Mouse (Mus musculus) C2C12 (cell line): Measurements from ENCODE around the gene Ago4. TPM values are rescaled to one million over a fixed set of nuclear protein-coding genes. Genes with fewer than 3 reads are reported as not detected.
"Not testable (repeated sequence)": the region's sequence is repeated elsewhere in the genome, so short reads cannot be mapped to it uniquely, and the experiment has no call there.

Experiments
- H3K27me3 ChIP-seq: one replicate; pipeline ENCODE4 v1.6.1; 2011; ENCODE audit not compliant: control insufficient read depth, insufficient read depth, insufficient read length
- H3K36me3 ChIP-seq: one replicate; pipeline ENCODE4 v1.6.1; 2011; ENCODE audit not compliant: control insufficient read depth, insufficient read depth
- H3K4me3 ChIP-seq: one replicate; pipeline ENCODE4 v1.5.1; 2011; ENCODE audit warnings: mild to moderate bottlenecking, control low read depth; ENCODE audit not compliant: poor library complexity, insufficient read depth, severe bottlenecking
- H3K79me2 ChIP-seq: one replicate; pipeline ENCODE4 v1.6.1; 2011; ENCODE audit not compliant: control insufficient read depth, insufficient read depth
- H3K79me3 ChIP-seq: one replicate; pipeline ENCODE4 v1.6.1; 2011; ENCODE audit warnings: low read depth, control low read depth
- H3ac ChIP-seq: one replicate; pipeline ENCODE3; 2011; ENCODE audit warnings: low read depth; ENCODE audit not compliant: control insufficient read depth, insufficient read length
- CEBPB ChIP-seq: IDR thresholded peaks from one replicate; pipeline ENCODE4 v1.6.1; 2011; ENCODE audit warnings: low read depth, mild to moderate bottlenecking, control low read depth, moderate library complexity
- CTCF ChIP-seq: IDR thresholded peaks from one replicate; pipeline ENCODE4 v1.5.1; 2011; ENCODE audit not compliant: control insufficient read depth, insufficient read depth, insufficient read length
- FOSL1 ChIP-seq: IDR thresholded peaks from one replicate; pipeline ENCODE4 v1.8.0; 2011; ENCODE audit warnings: mild to moderate bottlenecking, low read length; ENCODE audit not compliant: poor library complexity, insufficient read depth, severe bottlenecking
- MAX ChIP-seq: IDR thresholded peaks from one replicate; pipeline ENCODE4 v1.6.1; 2011; ENCODE audit warnings: mild to moderate bottlenecking, control low read depth
- MYOD1 ChIP-seq: IDR thresholded peaks from one replicate; pipeline ENCODE4 v1.6.1; 2011; ENCODE audit warnings: low read depth; ENCODE audit not compliant: control insufficient read depth, insufficient read length
- MYOG ChIP-seq: IDR thresholded peaks from one replicate; pipeline ENCODE4 v1.6.1; 2011; ENCODE audit not compliant: control insufficient read depth, insufficient read length; ENCODE audit errors: extremely low read depth
- USF1 ChIP-seq: IDR thresholded peaks from one replicate; pipeline ENCODE4 v1.6.1; 2011; ENCODE audit warnings: low read depth, mild to moderate bottlenecking, control low read depth, moderate library complexity
- polyA plus RNA-seq: library from polyadenylated mRNA; unstranded; fragments of >200 nt; fragmentation: generic; extraction: Trizol; gene quantifications from one replicate; pipeline ENCODE4 v1.2.1, GENCODE M21; 2012; ENCODE audit warnings: missing spikeins

Gene Ago4
- polyA plus RNA-seq, 1 experiment: 0.01 TPM

DNA sequence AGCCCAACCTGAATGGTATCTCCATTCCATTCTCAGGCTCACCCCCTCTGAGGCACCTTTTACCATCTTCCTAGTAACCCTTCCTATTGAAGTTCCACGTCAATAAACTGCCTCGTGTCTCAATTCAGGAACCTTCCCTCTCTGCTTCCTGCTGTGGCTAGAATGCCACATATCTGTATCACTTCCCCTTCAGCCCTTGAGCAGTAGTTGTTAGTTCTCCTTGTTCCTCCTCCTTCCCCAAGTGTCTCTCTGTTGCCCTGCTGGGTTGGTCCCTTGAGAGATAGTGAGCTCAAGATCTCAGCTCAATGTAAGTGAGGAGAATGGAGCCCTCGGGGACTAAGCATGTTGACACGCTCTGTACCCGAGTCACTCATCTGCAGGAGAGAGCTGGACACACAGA, 3.6 kb upstream of the Ago4 start:
- no peak for TF ChIP-seq CTCF
- TF ChIP-seq MYOD1: no peak
- TF ChIP-seq USF1: no peak
- TF ChIP-seq MAX: no peak
- TF ChIP-seq CEBPB: no peak
- no peak for TF ChIP-seq MYOG

DNA sequence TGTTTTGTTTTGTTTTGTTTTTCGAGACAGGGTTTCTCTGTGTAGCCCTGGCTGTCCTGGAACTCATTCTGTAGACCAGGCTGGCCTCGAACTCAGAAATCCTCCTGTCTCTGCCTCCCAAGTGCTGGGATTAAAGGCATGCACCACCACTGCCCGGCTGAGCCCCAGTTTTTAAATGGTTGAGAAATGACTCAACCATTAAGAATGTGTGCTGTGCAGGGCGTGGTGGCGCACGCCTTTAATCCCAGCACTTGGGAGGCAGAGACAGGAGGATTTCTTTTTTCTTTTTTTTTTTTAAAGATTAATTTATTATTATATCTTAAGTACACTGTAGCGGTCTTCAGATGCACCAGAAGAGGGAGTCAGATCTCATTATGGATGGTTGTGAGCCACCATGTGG, 2.4 kb upstream of the Ago4 start:
- not testable (repeated sequence) for H3K36me3 ChIP-seq, H3K79me2 ChIP-seq, H3ac ChIP-seq, H3K4me3 ChIP-seq, H3K79me3 ChIP-seq
- H3K27me3 ChIP-seq: peaks cover 59% of the 10 kb centered on the region

More for the DNA sequence above, 3.6 kb upstream of the Ago4 start:
- H3K79me2 ChIP-seq: no peaks in the 10 kb centered on the region
- H3K36me3 ChIP-seq: no peaks in the 10 kb centered on the region
- peaks cover 62% of the 10 kb centered on the region for H3K27me3 ChIP-seq
- H3K4me3 ChIP-seq: no peak overlapping the region
- no peaks in the 10 kb centered on the region for H3K79me3 ChIP-seq
- no peak overlapping the region for H3ac ChIP-seq

DNA sequence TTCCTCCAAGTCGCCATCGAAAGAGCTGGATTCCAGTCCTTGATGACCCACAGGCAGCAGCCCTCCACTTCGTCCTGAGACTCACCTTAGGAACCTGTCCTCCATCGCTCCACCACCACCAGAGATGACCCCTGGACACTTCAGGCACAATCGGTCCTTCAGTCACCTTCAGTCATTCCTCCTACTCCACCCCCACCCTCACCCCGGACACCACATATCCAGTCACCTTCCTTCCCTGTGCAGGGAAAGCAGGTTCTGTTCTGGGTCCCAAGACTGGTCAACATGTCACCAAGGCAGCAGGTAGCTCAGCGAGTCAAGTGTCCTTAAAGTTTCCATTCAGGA, 428 bp upstream of the Ago4 start:
- Histone ChIP-seq H3K27me3 (peaks cover 42% of the 10 kb centered on the region), H3ac (no peak overlapping the region), H3K4me3 (no peak overlapping the region), H3K36me3 (no peaks in the 10 kb centered on the region), H3K79me3 (no peaks in the 10 kb centered on the region), H3K79me2 (no peaks in the 10 kb centered on the region)
- TF ChIP-seq MAX (no peak), FOSL1 (no peak), CEBPB (no peak), CTCF (no peak), USF1 (no peak), MYOG (no peak), MYOD1 (no peak)

DNA sequence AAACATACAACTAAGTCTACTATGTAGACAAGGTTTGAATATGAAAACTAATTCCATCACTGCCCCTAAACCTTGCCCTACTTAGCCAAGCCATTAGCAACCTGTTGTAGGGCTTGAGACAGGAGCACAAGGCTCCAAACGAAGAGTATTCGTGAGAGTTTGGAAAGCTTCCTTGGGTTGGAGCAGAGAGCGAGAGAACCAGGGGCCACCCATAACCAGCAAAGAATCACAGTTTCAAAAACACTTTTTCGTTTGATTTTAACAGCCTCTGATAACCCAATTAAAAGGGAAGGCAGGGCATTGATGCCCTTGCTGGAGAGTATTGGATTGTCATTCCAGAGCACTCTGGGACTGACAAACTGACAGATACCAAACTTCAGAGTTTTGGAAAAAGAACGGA, 980 bp downstream of the Ago4 start:
- Histone ChIP-seq H3K36me3 (no peaks in the 10 kb centered on the region), H3ac (no peak overlapping the region), H3K4me3 (no peak overlapping the region), H3K27me3 (peaks cover 32% of the 10 kb centered on the region), H3K79me3 (no peaks in the 10 kb centered on the region), H3K79me2 (no peaks in the 10 kb centered on the region)
- TF ChIP-seq MAX (no peak), FOSL1 (no peak)

DNA sequence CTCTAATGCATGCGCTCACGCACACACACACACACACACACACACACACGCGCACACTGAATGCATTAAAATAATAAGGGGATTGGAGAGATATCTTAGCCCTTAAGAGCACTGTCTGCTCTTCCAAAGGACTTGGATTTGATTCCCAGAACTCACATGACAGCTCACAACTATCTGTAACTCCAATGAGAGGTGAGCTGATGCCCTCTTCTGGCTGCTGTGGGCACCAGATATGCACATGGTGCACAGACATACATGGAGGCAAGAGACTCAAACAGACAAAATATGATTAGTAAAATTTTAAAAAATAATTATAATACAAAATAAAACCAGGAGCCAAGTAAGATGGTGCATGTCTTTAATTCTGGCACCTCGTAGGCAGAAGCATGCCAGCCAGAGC, 6.4 kb downstream of the Ago4 start:
- H3K27me3 ChIP-seq: peaks cover 17% of the 10 kb centered on the region
- no peaks in the 10 kb centered on the region for H3K79me3 ChIP-seq
- no peaks in the 10 kb centered on the region for H3K36me3 ChIP-seq
- no peak for TF ChIP-seq MYOG
- no peak for TF ChIP-seq USF1
- no peak for TF ChIP-seq MAX
- H3ac ChIP-seq: no peak overlapping the region
- H3K4me3 ChIP-seq: no peak overlapping the region
- H3K79me2 ChIP-seq: no peaks in the 10 kb centered on the region

DNA sequence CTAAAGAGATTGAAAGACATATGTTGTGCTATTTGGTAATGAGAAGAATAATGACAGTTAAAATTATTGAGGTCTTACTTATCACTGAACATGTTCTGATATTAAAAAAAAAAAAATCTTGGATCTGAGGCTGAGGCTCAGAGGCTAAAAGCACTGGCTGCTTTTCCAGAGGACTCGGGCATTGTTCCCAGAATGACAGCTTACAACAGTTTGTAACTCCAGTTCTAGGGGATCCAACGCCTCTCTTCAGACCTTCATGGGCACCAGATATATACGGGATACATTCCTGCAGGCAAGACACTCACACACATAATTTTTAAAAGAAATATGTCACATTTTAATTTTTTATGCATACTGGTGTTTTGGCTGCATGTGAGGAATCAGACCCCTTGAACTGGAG, 7.1 kb downstream of the Ago4 start:
- Histone ChIP-seq H3K79me2 (no peaks in the 10 kb centered on the region), H3ac (no peak overlapping the region), H3K4me3 (no peak overlapping the region), H3K36me3 (no peaks in the 10 kb centered on the region), H3K27me3 (peaks cover 16% of the 10 kb centered on the region), H3K79me3 (no peaks in the 10 kb centered on the region)
- TF ChIP-seq USF1 (no peak), MYOG (no peak), MYOD1 (no peak), CEBPB (no peak), CTCF (no peak), FOSL1 (no peak), MAX (no peak)
